7 mouse cellular contexts compared by ENCODE assay signal in the genomic region with DNA sequence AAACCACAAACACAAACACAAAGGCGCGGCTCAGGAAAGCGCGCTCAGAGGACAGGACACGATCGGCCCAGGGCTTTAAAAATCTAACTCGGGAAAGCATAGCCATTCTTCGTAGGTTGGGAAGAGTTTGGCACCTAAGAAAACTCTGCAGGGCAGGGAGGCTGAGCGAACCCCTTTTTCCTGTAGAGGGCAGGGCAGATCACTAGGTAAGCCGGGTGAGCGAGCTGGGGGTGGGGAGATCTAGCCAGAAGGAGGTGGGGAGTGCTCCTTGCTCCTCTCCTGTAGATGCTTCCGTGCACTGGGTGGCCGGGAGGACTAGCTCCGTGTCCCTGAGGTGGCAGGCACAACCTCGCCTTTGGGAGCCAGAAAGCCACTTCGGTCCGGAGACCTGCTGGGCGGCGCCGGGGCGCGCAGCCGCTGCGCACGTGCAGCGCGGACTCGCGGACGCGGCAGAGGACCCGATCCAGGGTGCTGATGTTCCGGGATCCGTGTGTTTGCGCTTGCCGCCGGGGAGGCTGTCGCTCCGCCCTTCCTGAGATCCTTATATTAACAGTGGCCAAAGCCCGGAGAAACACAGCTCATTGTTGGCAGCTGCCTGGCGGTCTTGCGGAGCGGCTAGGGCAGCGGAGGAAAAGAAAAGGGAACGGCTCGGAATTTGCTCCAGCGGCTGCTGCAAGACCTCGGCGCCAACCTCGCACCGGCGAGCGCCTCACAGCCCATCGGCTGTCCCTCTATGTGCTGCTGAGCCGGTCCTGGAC. TPM values are rescaled to one million over a fixed set of nuclear protein-coding genes. Genes with fewer than 3 reads are reported as not detected.
A peak's percentile ranks its signal among the peaks of the same experiment; 100 is the strongest.
DNase-seq lines count a peak whose midpoint lies in the region; ATAC-seq and TF ChIP-seq lines count a peak whose summit lies in the region.

A gene (plus strand): TSS at position 566 of the 758 bp plus-strand sequence.

- TF ChIP-seq CTCF in intestine, postnatal 0 days (IDR thresholded peaks at IDR 0.05; ENCODE audit: low read depth): peak; percentile 75
- TF ChIP-seq CTCF in small intestine, adult 2 months (IDR thresholded peaks at IDR 0.05; ENCODE audit: extremely low read depth, insufficient read length, insufficient replicate concordance, low read depth, low read length): peak; percentile 68; the same call in 1 of the 2 replicates

- H3K27ac ChIP-seq in intestine, postnatal 0 days (ENCODE audit: low read depth, low read length): peak within 1 kb of the TSS; percentile 97
- peak within 1 kb of the TSS; percentile 99 for H3K27ac ChIP-seq in midbrain, embryonic 12.5 days (replicated peaks)
- peak within 1 kb of the TSS; percentile 99 for H3K27ac ChIP-seq in small intestine, adult 2 months (ENCODE audit: insufficient read depth, low read depth, low read length)

- no peaks in the 10 kb centered on the region for H3K9me3 ChIP-seq in intestine, postnatal 0 days (ENCODE audit: control insufficient read depth)
- H3K9me3 ChIP-seq in midbrain, embryonic 12.5 days: no peaks in the 10 kb centered on the region

- H3K36me3 ChIP-seq in intestine, postnatal 0 days (ENCODE audit: control insufficient read depth, insufficient read depth): peaks cover 3% of the 10 kb centered on the region; the same call in 1 of the 2 replicates
- H3K36me3 ChIP-seq in midbrain, embryonic 12.5 days: no peaks in the 10 kb centered on the region
- peaks cover 12% of the 10 kb centered on the region for H3K36me3 ChIP-seq in small intestine, adult 2 months (ENCODE audit: control insufficient read depth, insufficient read depth, low read length)

- under 1% methylated on average over 55 of the region's 55 CpGs for WGBS in intestine, postnatal 0 days
- under 1% methylated on average over 55 of the region's 55 CpGs for WGBS in midbrain, embryonic 12.5 days
- under 1% methylated on average over 55 of the region's 55 CpGs for WGBS in small intestine, adult 2 months

- intact Hi-C loops in left cerebral cortex, postnatal 4 days (cut with DNase I): loop anchor here (10.0 kb wide), 3 partner anchors 298 to 1898 kb away; no protein-coding TSS in a partner anchor

- peak within 1 kb of the TSS; percentile 81 for H3K4me2 ChIP-seq in intestine, postnatal 0 days (replicated peaks; ENCODE audit: low read depth)
- H3K4me2 ChIP-seq in midbrain, embryonic 12.5 days (replicated peaks): peak within 1 kb of the TSS; percentile 69

- peak; percentile 95 for DNase-seq in adrenal gland, adult 8-10 months
- peak; percentile 99 for DNase-seq in embryo, embryonic 9.5 days (ENCODE audit: extremely low spot score)
- DNase-seq in gonadal fat pad, adult 2 months (ENCODE audit: low read depth): no peak
- DNase-seq in left cerebral cortex, postnatal 4 days: peak; percentile 97

- peak; percentile 100 for TF ChIP-seq POLR2A in small intestine, adult 2 months (IDR thresholded peaks at IDR 0.05; ENCODE audit: low read depth, low read length)

- peaks cover 5% of the 10 kb centered on the region; the same call in 1 of the 2 replicates for H3K4me1 ChIP-seq in intestine, postnatal 0 days (replicated peaks; ENCODE audit: control insufficient read depth, insufficient read depth, low read length)
- peaks cover 21% of the 10 kb centered on the region for H3K4me1 ChIP-seq in midbrain, embryonic 12.5 days
- peaks cover 10% of the 10 kb centered on the region for H3K4me1 ChIP-seq in small intestine, adult 2 months (ENCODE audit: control insufficient read depth, insufficient read depth, insufficient read length, low read length)

- H3K4me3 ChIP-seq in intestine, postnatal 0 days (ENCODE audit: low read depth, low read length): peak within 1 kb of the TSS; percentile 100
- peak within 1 kb of the TSS; percentile 94 for H3K4me3 ChIP-seq in midbrain, embryonic 12.5 days
- peak within 1 kb of the TSS; percentile 84 for H3K4me3 ChIP-seq in small intestine, adult 2 months (ENCODE audit: low read depth, low read length)

- peak; percentile 79 for ATAC-seq in intestine, postnatal 0 days
- peak; percentile 83 for ATAC-seq in midbrain, embryonic 12.5 days (ENCODE audit: low FRiP score, low read depth)

- peak within 1 kb of the TSS; percentile 93 for H3K9ac ChIP-seq in intestine, postnatal 0 days (ENCODE audit: low read depth, low read length)
- H3K9ac ChIP-seq in midbrain, embryonic 12.5 days (replicated peaks): peak within 1 kb of the TSS; percentile 95

- H3K27me3 ChIP-seq in intestine, postnatal 0 days (replicated peaks; ENCODE audit: control insufficient read depth, insufficient read depth, low read length): no peaks in the 10 kb centered on the region
- H3K27me3 ChIP-seq in midbrain, embryonic 12.5 days: no peaks in the 10 kb centered on the region
- H3K27me3 ChIP-seq in small intestine, adult 2 months (ENCODE audit: control insufficient read depth, insufficient read depth, low read length): no peaks in the 10 kb centered on the region

RNA-seq across cellular contexts. Expression of the gene that starts here (rescaled TPM):
- 10 to 100 TPM; 37.2 to 87.3 (median 63.5) TPM for total RNA-seq in adrenal gland, adult 8-10 months (2022)
- 14.7 and 29.5 TPM in 2 replicates for polyA plus RNA-seq in gonadal fat pad, adult 2 months (2012; rRNA removed)
- 41.8 and 47.0 TPM in 2 replicates for polyA plus RNA-seq in intestine, postnatal 0 days (2015; fragmentation: Nextera tagmentation; extraction: Ambion mirVana)
- total RNA-seq in left cerebral cortex, postnatal 4 days (2021): 10 to 100 TPM; 41.9 to 48.3 TPM
- polyA plus RNA-seq in midbrain, embryonic 12.5 days (2016; fragmentation: Nextera tagmentation; extraction: Ambion mirVana): 96.7 and 103 TPM in 2 replicates
- 48.2 and 143 TPM in 2 replicates for polyA plus RNA-seq in small intestine, adult 2 months (2012; rRNA removed)
